14 mouse cellular contexts compared by ENCODE assay signal in the genomic region with DNA sequence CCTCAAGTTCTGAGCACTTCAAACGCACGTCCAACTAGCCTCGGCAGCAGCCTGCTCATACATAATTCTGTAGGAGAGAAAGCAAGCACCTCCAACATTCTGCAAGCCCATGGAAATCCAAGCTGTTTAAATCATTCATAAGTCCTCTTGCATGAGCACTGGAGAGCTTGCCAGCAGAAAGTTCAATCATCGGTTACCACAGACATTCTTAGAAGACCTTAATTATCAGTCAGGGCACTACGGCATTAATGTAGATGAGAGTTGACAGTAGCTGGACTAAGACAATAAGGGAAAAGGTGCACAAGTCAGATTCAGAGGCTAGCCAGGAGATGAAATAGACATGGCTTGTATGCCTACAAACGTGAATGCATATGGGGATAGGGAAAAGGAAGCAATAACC. TPM values are rescaled to one million over a fixed set of nuclear protein-coding genes. Genes with fewer than 3 reads are reported as not detected.
DNase-seq lines count a peak whose midpoint lies in the region.
"Had no signal": no experiment of that assay in that cellular context is flagged by ENCODE, and none has a peak within 500 bp of the region (broad histone marks: within the 10 kb centered on the region; RNA-seq: fewer than 3 reads in every experiment).

No protein-coding gene starts in this region.

- peak; percentile 61 for DNase-seq in heart, adult 11 months
- DNase-seq in heart, adult 8-10 months (ENCODE audit: low spot score) = no peak
- peak; percentile 71 for DNase-seq in Muller cell, postnatal 12 days (ENCODE audit: inconsistent ontology term)
- DNase-seq in brain, adult 2 months (ENCODE audit: low read depth, low spot score) = peak; percentile 22
- DNase-seq in cerebellum, adult 11 months = no peak
- DNase-seq: adrenal gland, adult 8-10 months; adrenal gland, postnatal 14 days; adrenal gland, postnatal 36 days; cerebellum, adult 11-12 months; cerebellum, adult 2 months; cerebellum, adult 9-10 months; cerebellum, postnatal 10 days; cerebellum, postnatal 25 days; forebrain, postnatal 0 days had no signal

RNA-seq across cellular contexts. Expression of a gene that starts 42.5 kb away (rescaled TPM):
- not detected for total RNA-seq in heart, adult 8-10 months (2022)

Comparison
In these comparisons a context has a peak if more than half of its experiments do, and no peak if none do; other contexts are left out.
1. DNase-seq: peak in heart, adult 11 months (single experiment), Muller cell, postnatal 12 days (single experiment) and brain, adult 2 months (single experiment); none in heart, adult 8-10 months (single experiment) and cerebellum, adult 11 months (single experiment).